Mouse (Mus musculus): ENCODE measurements around the gene Rps4x.

DNA sequence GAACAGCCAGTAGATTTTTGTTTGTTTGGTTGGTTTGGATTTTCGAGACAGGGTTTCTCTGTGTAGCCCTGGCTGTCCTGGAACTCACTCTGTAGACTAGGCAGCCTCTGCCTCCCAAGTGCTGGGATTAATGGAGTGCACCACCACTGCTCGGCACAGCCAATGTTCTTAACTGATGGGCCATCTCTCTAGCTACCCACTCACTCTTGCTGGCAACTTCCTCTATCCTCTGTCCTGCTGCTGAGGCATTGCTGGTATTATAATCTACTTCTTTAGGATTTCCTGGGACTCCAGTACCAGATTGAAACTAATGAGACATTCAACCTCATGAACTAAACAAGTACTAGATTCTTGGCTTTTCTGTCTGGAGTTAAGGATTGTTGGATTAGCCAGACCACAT lies 28.7 kb downstream of the Rps4x start:
- TF ChIP-seq POLR2A (IDR thresholded peaks at IDR 0.05; ENCODE audit: insufficient read depth, low read length): no peak
- TF ChIP-seq CTCF (IDR thresholded peaks at IDR 0.05; ENCODE audit: low read depth, low read length): no peak
- no peak for TF ChIP-seq EP300 (IDR thresholded peaks at IDR 0.05; ENCODE audit: insufficient read depth, low read depth, low read length)

Data from ES-Bruce4 (cell line).